ENCODE assay signal across 8 mouse cellular contexts in the genomic region with DNA sequence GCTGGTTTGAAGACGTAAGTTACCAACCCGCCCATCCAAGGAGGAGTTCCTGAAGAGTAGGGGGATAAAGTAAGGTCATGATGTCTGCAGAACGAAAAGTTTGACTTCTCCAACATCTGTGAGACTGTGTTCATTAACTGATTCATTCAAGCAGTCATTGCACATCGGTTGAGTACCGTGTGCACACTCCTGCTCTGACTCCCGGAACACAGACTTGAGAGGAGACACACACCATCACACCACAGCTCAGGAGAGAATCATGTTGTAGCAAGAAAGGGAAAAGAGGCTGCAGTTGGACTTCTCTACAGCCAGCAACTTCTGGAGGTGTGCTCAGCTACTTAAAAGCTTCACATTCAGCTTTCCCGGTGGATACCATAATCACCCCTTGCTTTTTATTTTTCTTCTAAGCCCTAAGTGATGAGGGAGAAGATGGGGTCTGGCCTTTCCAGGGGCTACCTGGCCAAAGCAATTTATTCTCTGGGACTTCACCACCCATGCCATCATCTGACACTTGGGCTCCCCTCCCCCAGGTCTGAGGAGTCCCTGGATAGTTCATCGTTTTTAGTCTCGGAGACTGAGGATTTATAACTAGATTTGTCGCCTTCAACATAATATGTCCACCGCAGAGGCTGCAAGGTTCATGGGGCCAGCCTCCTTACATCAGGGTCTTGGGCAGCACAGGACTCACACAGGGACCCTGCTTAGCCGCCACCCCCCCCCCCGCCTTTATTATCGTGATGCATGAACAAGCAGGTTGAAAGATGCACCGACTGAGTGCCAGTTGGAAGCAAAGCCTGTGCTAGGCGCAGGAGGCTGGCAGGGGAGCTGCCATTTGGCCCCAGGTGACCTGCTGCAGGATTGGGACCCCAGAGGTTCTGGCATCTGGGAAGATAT. TPM values are rescaled to one million over a fixed set of nuclear protein-coding genes. Genes with fewer than 3 reads are reported as not detected.
DNase-seq lines count a peak whose midpoint lies in the region; ATAC-seq lines count a peak whose summit lies in the region.

No protein-coding gene starts in this region.

- peak overlapping the region; percentile 63 for H3K9ac ChIP-seq in heart, embryonic 11.5 days (ENCODE audit: low read depth, low read length)
- peak overlapping the region; percentile 69 for H3K9ac ChIP-seq in embryonic facial prominence, embryonic 13.5 days

- peaks cover 27% of the 10 kb centered on the region for H3K4me1 ChIP-seq in heart, embryonic 11.5 days (ENCODE audit: control insufficient read depth, insufficient read depth, low read length)
- H3K4me1 ChIP-seq in embryonic facial prominence, embryonic 13.5 days = peaks cover 30% of the 10 kb centered on the region
- peaks cover 42% of the 10 kb centered on the region for H3K4me1 ChIP-seq in limb, embryonic 10.5 days

- no peaks in the 10 kb centered on the region for H3K27me3 ChIP-seq in heart, embryonic 11.5 days (ENCODE audit: control insufficient read depth, insufficient read depth, low read length)
- H3K27me3 ChIP-seq in embryonic facial prominence, embryonic 13.5 days = no peaks in the 10 kb centered on the region
- H3K27me3 ChIP-seq in limb, embryonic 10.5 days (ENCODE audit: low read depth, poor library complexity, severe bottlenecking) = no peaks in the 10 kb centered on the region
- H3K27me3 ChIP-seq in splenic B cell, adult 2 months (ENCODE audit: control insufficient read depth, insufficient read depth, low read length, poor library complexity, severe bottlenecking) = no peaks in the 10 kb centered on the region

- H3K4me2 ChIP-seq in heart, embryonic 11.5 days = peak overlapping the region; percentile 82
- H3K4me2 ChIP-seq in embryonic facial prominence, embryonic 13.5 days = peak overlapping the region; percentile 99

- WGBS in heart, embryonic 11.5 days (ENCODE audit: insufficient replicate concordance) = 56% methylated on average over 16 of the region's 16 CpGs
- 56% methylated on average over 16 of the region's 16 CpGs for WGBS in embryonic facial prominence, embryonic 13.5 days
- 62% methylated on average over 16 of the region's 16 CpGs for WGBS in limb, embryonic 10.5 days

- ATAC-seq in heart, embryonic 11.5 days (replicated peaks; ENCODE audit: insufficient number of reproducible peaks, low FRiP score, low TSS enrichment) = no peak
- no peak for ATAC-seq in embryonic facial prominence, embryonic 13.5 days (ENCODE audit: insufficient number of reproducible peaks, insufficient read depth, low FRiP score, low TSS enrichment, low read depth)

- no peaks in the 10 kb centered on the region for H3K36me3 ChIP-seq in heart, embryonic 11.5 days (ENCODE audit: control insufficient read depth, insufficient read depth, low read length)
- H3K36me3 ChIP-seq in embryonic facial prominence, embryonic 13.5 days = peaks cover 6% of the 10 kb centered on the region
- peaks cover 26% of the 10 kb centered on the region for H3K36me3 ChIP-seq in limb, embryonic 10.5 days
- H3K36me3 ChIP-seq in splenic B cell, adult 2 months (ENCODE audit: control insufficient read depth, insufficient read depth, low read length, poor library complexity, severe bottlenecking) = no peaks in the 10 kb centered on the region

- peak overlapping the region; percentile 95 for H3K27ac ChIP-seq in heart, embryonic 11.5 days (ENCODE audit: low read depth, low read length)
- H3K27ac ChIP-seq in embryonic facial prominence, embryonic 13.5 days = peak overlapping the region; percentile 94
- H3K27ac ChIP-seq in limb, embryonic 10.5 days = peak overlapping the region; percentile 97

- no peaks in the 10 kb centered on the region for H3K9me3 ChIP-seq in heart, embryonic 11.5 days (replicated peaks; ENCODE audit: control insufficient read depth, low read length)
- H3K9me3 ChIP-seq in embryonic facial prominence, embryonic 13.5 days = no peaks in the 10 kb centered on the region
- no peaks in the 10 kb centered on the region for H3K9me3 ChIP-seq in limb, embryonic 10.5 days (replicated peaks)

- peak overlapping the region; percentile 96 for H3K4me3 ChIP-seq in heart, embryonic 11.5 days (ENCODE audit: low read depth, low read length)
- H3K4me3 ChIP-seq in embryonic facial prominence, embryonic 13.5 days = peak overlapping the region; percentile 86
- H3K4me3 ChIP-seq in limb, embryonic 10.5 days = peak overlapping the region; percentile 89

- DNase-seq in heart, adult 8-10 months (ENCODE audit: low spot score) = no peak
- DNase-seq in A20 (ENCODE audit: low read depth, low spot score) = peak; percentile 19
- DNase-seq in limb, embryonic 10.5 days (ENCODE audit: low spot score) = no peak
- DNase-seq in splenic B cell, adult 2 months (ENCODE audit: low read depth, low spot score) = peak; percentile 34
- DNase-seq in adrenal gland, postnatal 36 days = no peak
- no peak for DNase-seq in left cerebral cortex, adult 18-20 months (ENCODE audit: low spot score in 2 of 2)

RNA-seq across cellular contexts. Expression of gene Csnk1g2, which starts 1.6 kb away (rescaled TPM):
- 64.6 and 67.6 TPM in 2 replicates for polyA plus RNA-seq in heart, embryonic 11.5 days (2014; fragmentation: Nextera tagmentation; extraction: Ambion mirVana)
- total RNA-seq in heart, adult 8-10 months (2022) = 100 to 1,000 TPM; 119 to 132 (median 122) TPM
- 131 and 169 TPM in 2 replicates for polyA plus RNA-seq in embryonic facial prominence, embryonic 13.5 days (2015; fragmentation: Nextera tagmentation; extraction: Ambion mirVana)
- polyA plus RNA-seq in limb, embryonic 10.5 days (2016; fragmentation: Nextera tagmentation; extraction: Ambion mirVana) = 237 and 255 TPM in 2 replicates
- total RNA-seq in adrenal gland, postnatal 36 days (2021) = 100 to 1,000 TPM; 129 to 135 TPM
- total RNA-seq in left cerebral cortex, adult 18-20 months (2021) = 100 to 1,000 TPM; 253 to 267 TPM

RNA-seq across cellular contexts. Expression of gene Gm49322, which starts 15.2 kb away (rescaled TPM):
- polyA plus RNA-seq in heart, embryonic 11.5 days (2014; fragmentation: Nextera tagmentation; extraction: Ambion mirVana) = 0.83 and 0.84 TPM in 2 replicates
- total RNA-seq in heart, adult 8-10 months (2022) = under 1 TPM; 0.17 to 0.57 (median 0.30) TPM
- polyA plus RNA-seq in embryonic facial prominence, embryonic 13.5 days (2015; fragmentation: Nextera tagmentation; extraction: Ambion mirVana) = 4.3 and 4.6 TPM in 2 replicates
- polyA plus RNA-seq in limb, embryonic 10.5 days (2016; fragmentation: Nextera tagmentation; extraction: Ambion mirVana) = 5.1 and 5.2 TPM in 2 replicates
- 1 to 10 TPM; 1.6 to 2.6 TPM for total RNA-seq in adrenal gland, postnatal 36 days (2021)
- total RNA-seq in left cerebral cortex, adult 18-20 months (2021) = 1 to 10 TPM; 3.5 to 3.7 TPM

RNA-seq across cellular contexts. Expression of gene Adat3, which starts 18.4 kb away (rescaled TPM):
- 6.2 and 6.6 TPM in 2 replicates for polyA plus RNA-seq in heart, embryonic 11.5 days (2014; fragmentation: Nextera tagmentation; extraction: Ambion mirVana)
- under 1 TPM; 0.44 to 0.81 (median 0.73) TPM for total RNA-seq in heart, adult 8-10 months (2022)
- 5.9 and 9.1 TPM in 2 replicates for polyA plus RNA-seq in embryonic facial prominence, embryonic 13.5 days (2015; fragmentation: Nextera tagmentation; extraction: Ambion mirVana)
- 11.1 and 13.4 TPM in 2 replicates for polyA plus RNA-seq in limb, embryonic 10.5 days (2016; fragmentation: Nextera tagmentation; extraction: Ambion mirVana)
- 1 to 10 TPM; 2.7 to 6.1 TPM for total RNA-seq in adrenal gland, postnatal 36 days (2021)
- total RNA-seq in left cerebral cortex, adult 18-20 months (2021) = 1 to 10 TPM; 2.3 to 6.4 TPM

RNA-seq across cellular contexts. Expression of gene Scamp4, which starts 18.4 kb away (rescaled TPM):
- polyA plus RNA-seq in heart, embryonic 11.5 days (2014; fragmentation: Nextera tagmentation; extraction: Ambion mirVana) = 76.9 and 78.1 TPM in 2 replicates
- 10 to 100 TPM; 20.0 to 25.2 (median 21.9) TPM for total RNA-seq in heart, adult 8-10 months (2022)
- 79.6 and 95.1 TPM in 2 replicates for polyA plus RNA-seq in embryonic facial prominence, embryonic 13.5 days (2015; fragmentation: Nextera tagmentation; extraction: Ambion mirVana)
- polyA plus RNA-seq in limb, embryonic 10.5 days (2016; fragmentation: Nextera tagmentation; extraction: Ambion mirVana) = 87.8 and 92.2 TPM in 2 replicates
- 10 to 100 TPM; 64.3 to 64.6 TPM for total RNA-seq in adrenal gland, postnatal 36 days (2021)
- 10 to 100 TPM; 49.1 to 50.5 TPM for total RNA-seq in left cerebral cortex, adult 18-20 months (2021)

RNA-seq across cellular contexts. Expression of gene Abhd17a, which starts 30.9 kb away (rescaled TPM):
- 94.3 and 100 TPM in 2 replicates for polyA plus RNA-seq in heart, embryonic 11.5 days (2014; fragmentation: Nextera tagmentation; extraction: Ambion mirVana)
- 10 to 100 TPM; 44.7 to 48.1 (median 46.9) TPM for total RNA-seq in heart, adult 8-10 months (2022)
- polyA plus RNA-seq in embryonic facial prominence, embryonic 13.5 days (2015; fragmentation: Nextera tagmentation; extraction: Ambion mirVana) = 84.6 and 85.3 TPM in 2 replicates
- polyA plus RNA-seq in limb, embryonic 10.5 days (2016; fragmentation: Nextera tagmentation; extraction: Ambion mirVana) = 104 and 108 TPM in 2 replicates
- total RNA-seq in adrenal gland, postnatal 36 days (2021) = 100 to 1,000 TPM; 103 to 107 TPM
- 100 to 1,000 TPM; 179 to 185 TPM for total RNA-seq in left cerebral cortex, adult 18-20 months (2021)

Comparison
In these comparisons a context has a peak if more than half of its experiments do, and no peak if none do; other contexts are left out.
1. DNase-seq: peak in A20 (single experiment) and splenic B cell, adult 2 months (single experiment); none in heart, adult 8-10 months (single experiment), limb, embryonic 10.5 days (single experiment), adrenal gland, postnatal 36 days (0 of 2) and left cerebral cortex, adult 18-20 months (0 of 2).
2. Peak in every context shown above with its lines, with median percentiles within 50 percentile points of each other: H3K27ac ChIP-seq and H3K4me3 ChIP-seq.